Mouse (Mus musculus): ENCODE results near the gene Rapgef5.

Gene Rapgef5

DNA sequence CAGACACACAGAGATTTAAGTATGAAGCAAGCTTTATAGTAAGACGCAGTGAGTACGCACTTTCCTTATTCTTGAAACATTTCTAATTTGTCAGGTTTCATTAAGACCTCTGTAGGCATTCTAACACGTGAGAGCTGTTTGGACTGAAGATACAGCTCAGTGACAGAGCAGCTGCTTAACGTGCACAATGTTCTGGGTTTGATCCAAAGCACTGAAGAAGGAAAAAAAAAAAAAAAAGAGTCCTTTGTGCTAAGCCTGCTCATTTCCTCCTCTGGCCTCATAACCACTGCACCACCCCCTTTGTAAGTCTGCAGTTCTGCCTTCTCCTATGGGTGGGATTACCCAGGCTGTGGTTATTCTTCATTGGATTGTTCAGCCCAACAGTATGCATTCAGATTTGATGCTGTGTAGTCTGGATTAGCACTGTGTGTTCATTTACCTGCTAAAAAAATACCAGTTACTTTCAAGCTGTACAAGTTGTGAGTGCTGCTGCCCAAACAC is 103.3 kb downstream of the Rapgef5 start:
- DNase-seq (ENCODE audit: low spot score), result no peak

GRCm38 (mm10) chr12:117622972-117623371 is 106.7 kb downstream of the Rapgef5 start:
- no peak for DNase-seq (ENCODE audit: low spot score)

DNA sequence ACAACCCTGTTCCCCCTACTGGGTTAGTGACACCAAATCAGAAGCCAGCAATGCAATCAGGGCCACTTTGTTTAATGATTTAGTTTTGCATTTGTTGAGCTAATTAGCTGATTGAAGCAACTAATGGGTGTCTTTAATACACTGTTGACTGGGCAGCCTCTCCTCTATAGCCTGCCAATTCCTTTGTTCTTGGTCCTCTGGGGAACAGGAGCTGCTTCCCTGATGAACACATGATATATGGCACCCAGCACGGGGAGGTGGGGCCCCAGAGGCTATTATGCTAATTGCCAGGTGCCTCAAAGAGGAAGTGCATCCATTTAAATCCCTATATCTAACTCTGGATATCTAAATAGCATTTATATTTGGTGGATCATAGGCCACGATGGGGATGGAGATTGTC is 111.0 kb downstream of the Rapgef5 start:
- no peak for DNase-seq (ENCODE audit: low spot score)

GRCm38 (mm10) chr12:117628321-117629093 is 112.2 kb downstream of the Rapgef5 start:
- DNase-seq (ENCODE audit: low spot score), result no peak

GRCm38 (mm10) chr12:117632133-117632532 is 115.9 kb downstream of the Rapgef5 start:
- no peak for DNase-seq (ENCODE audit: low spot score)

DNA sequence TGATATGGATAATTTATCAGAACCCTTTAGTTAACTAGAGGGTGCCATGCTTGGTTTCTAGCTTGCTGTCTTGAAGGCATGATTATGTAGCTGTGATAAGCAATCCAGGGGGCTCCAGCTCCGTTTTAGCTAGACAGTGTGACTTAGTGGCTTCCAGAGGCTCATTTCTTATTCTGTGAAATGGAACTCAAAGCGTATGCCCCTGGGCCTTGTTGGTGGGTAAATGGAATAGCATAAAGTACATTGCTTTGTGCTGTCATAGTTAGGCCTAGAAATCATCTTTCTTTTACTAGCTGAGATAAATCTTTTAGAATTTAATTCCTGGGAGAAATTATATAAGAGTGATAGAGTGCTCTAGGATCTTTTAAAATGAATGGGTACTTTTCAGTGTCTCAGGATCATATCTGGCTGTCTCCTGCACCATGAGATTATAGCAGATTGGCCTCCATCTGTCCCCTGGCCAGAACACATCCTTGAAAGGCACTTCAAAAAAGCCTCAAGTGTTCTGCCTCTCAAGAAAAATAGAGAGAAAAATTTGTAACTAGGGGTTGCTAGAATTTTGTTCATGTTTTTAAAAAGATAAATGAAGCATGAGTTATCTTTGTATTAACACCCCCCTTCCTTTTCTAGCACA is 120.0 kb downstream of the Rapgef5 start:
- DNase-seq (ENCODE audit: low spot score), result no peak

DNA sequence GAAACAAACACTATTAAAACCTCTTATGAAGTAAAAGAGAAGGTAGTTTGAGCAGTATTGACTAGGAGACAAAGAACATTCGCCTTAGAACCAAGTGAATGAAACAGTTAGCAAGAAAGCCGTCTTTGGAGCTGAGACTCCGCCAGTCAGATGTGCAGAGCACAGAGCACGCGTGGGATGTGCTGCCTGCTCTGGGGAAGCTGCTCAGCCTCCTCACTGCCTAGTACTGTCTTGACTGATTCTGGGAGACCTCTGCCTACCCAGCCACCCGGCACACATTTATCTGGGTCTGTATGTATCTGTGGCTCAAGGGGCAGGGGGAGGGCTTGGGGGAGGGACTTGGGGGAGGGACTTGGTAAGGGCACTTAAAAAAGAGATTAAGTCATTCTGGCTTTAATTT is 120.7 kb downstream of the Rapgef5 start:
- DNase-seq (ENCODE audit: low spot score), result no peak

DNA sequence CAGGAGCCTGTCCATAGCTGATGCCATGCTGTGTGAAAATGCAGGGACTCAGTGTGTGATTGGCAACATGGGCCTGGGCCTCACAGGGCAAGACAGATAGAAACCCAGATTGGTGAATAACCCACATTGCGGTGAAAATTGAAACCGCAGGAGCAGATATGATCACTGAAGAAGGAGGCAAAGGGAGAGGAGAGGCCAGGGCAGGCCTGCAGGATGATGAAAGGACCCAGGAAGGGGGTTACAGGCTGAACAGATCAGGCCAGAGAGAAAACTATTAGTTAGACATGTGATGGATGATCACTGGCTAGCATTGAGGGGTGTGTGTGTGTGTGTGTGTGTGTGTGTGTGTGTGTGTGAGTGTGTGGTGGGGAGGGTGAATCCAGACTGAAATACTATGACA is 122.6 kb downstream of the Rapgef5 start:
- DNase-seq (ENCODE audit: low spot score), result no peak

DNA sequence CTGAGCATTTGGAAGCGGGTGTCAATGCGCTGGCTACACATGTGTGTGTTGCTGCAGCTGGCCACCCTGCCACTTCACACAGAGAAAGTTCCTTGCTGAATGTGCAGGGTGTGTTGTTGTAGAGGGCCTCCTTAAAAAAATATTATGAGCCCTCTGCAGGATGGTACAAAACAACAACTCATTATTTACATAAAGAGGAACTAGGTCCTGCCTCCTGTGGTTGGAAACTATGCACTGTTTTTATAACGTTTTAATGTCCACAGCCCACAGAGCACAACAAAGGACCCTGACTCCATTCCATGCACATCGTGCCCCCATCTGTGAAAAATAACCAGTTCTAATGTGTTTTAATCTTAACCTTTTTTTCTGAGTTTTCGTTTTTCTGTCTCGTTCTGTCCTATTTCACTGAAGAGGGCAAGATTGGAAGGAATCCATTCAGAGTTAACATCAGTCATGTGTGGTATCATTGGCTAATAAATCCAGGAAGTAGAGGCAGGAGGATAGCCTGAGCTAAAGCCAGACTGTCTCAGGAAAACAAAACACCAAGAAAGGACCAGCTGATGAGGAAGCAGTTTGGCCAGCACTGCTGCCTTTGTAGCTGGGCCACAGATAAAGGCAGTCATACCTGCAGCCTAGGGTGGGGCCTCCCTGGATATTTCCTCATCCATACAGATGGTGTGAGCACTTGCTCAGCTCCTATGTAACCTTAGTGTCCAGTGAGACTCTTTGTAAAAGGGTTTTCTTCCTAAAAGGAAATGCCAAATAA is 123.3 kb downstream of the Rapgef5 start:
- DNase-seq (ENCODE audit: low spot score), result no peak

DNA sequence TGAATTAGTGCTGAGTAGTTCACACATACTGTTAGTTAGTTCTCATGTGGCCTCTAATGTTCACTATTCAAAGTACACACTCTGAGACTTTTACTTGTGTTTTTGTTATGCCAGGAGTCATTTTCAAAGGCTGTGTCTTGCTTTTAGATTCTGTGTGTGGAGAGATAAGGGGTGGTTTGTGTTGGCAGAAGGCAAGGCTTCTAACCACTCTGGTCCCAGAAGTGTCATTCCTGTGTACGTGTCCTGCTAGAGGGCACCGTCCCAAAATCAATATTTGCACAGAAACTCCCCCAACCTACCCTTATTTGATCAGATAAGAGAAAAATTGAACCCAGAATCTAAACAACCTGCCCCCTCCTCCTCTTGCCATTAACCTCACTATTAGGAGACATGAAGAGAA is 126.2 kb downstream of the Rapgef5 start:
- DNase-seq (ENCODE audit: low spot score), result no peak

- DNase-seq (ENCODE audit: low spot score), result no peak
These were observed 129.5 kb downstream of the Rapgef5 start for GRCm38 (mm10) chr12:117645771-117646170.

DNA sequence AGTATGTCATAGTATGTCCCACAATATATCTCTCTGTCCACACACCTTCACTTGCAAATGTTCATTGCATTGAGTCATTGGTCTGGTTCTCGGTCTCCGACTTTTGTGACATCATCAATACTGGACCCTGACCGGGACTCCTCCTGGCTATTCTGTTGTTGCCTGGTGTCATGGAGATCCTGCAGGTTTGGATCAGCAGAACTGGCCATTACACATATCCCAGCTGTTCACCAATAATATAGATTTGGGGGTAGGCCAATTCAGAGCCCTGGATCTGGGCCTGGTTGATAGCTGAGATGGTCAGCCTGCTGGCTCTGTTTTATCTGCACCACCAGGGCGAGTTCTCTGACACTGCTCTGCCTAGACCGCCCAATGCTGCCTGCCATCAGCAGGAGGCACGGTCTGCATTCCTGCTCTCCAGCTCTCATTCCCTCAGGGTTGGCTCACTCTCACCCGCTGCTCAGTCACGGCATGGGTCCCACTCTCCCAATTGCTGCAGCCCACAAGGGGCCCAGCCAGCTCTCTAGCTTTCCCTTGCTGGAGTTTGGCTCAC is 137.7 kb downstream of the Rapgef5 start:
- no peak for DNase-seq (ENCODE audit: low spot score)

DNA sequence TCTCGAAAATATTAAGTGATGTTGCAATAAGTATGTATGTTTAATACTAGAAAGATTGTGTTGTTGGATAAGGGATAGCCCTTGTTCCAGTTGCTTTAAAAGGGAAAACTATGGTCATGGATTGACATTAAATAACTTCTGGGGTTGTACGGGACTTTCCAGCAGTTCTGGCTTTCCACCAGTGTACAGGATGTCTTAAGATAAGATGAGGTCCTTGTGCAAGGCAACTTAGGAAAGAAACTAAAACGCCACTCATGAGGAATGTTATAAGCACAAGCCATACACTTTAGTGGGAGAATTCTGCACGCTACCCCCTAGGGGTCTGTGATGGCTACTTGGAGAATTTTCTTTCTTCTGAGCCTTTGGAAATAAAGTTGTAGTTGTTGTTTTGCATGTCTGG is 140.7 kb downstream of the Rapgef5 start:
- no peak for DNase-seq (ENCODE audit: low spot score)

DNA sequence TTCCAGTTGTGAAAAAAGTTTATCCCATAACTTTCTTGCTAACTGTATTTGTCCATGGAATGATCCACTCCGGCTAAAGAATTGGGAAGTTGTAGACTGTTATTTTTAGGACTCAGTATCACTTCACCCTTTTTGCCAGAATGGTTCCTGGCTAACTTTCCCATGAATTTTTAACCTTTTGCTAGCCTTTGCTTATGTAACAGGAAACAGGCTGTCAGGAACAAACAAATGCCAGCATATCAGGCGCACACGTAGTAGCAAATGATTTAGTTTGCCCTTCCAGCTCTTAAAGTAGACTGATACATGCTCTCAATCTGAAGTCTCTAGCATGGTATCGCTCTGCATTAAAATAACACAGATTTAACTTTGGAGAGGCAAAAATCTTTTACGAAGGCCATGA is 141.5 kb downstream of the Rapgef5 start:
- DNase-seq (ENCODE audit: low spot score), result no peak

DNA sequence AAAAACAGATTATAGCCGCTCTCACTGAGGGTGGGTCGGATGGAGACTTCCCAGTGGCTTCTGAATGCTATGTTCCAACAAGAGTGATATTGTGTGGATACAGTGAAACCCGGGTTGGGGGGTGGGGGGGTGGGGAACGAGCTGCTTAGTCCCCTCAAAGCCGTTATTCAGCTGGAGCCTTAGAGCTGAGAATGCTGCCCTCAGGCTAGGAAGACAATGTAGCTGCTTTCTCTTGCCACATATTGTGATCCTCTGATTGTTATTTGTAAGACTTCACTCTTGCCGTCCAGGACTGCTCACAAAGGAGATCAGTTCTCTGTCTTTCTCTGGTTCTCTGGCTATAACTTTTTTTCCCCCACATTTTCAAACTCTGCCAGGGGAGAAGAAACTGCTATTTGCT is 142.5 kb downstream of the Rapgef5 start:
- DNase-seq (ENCODE audit: low spot score), result no peak

DNA sequence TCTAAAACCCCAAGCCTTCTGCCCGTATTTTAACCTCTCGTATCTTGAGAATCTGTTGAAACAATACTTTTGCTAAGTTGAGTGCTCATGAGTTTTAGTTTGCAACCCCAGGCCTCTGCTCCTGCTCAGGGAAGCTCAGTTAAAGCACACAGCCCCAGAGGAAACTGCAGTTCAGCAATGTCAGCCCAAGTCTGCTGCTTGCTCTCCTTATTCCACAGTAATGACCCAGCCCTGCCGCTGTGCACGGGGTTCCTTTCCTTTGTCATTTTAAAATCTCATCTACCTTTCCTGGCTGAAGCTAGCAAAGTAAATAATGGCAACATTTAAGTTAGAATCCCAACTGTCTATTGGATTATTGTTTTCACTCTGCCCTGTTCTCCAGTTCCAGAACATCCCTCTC is 144.1 kb downstream of the Rapgef5 start:
- DNase-seq (ENCODE audit: low spot score), result no peak

- DNase-seq (ENCODE audit: low spot score), result no peak
These were observed 145.6 kb downstream of the Rapgef5 start for GRCm38 (mm10) chr12:117661871-117662270.

DNA sequence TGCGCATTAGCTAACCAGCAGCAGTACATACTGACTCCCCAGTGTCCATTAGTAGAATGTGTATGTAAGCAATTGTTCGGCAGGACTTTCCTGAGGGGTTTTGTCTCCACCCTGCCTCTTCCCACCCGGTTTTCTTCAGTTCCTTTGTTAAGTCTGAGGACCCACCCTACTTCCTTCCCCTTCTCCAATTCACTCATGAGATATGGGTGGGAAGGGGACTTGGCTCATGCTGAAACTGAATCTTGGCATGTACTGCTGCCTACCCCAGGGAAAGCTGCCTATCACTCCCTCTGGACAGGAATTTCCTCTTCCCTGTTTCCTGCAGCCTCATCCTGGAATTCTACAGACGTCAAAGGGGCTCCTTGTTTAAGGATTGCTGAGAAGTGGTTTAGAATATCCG is 147.4 kb downstream of the Rapgef5 start:
- DNase-seq (ENCODE audit: low spot score), result no peak

DNA sequence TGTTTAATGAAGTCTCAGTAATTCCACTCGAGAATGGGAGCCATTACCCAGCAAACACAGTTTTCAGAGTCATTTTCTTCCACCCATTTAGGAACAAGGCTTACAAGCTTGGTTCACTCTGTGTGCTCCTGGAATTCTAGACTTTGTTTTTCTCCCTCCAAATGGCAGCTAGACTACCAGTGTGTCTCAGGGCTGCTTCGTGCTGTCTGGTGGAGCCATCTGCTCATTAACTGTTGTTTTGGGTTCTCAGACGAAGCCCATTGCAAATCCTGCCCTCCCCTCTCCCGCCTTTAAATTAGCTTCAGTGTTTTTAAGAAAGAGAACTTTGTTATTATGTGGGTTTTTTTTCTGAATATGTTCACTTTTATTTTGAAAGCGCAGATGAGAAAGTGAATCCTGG is 148.4 kb downstream of the Rapgef5 start:
- DNase-seq (ENCODE audit: low spot score), result no peak

GRCm38 (mm10) chr12:117666391-117666790 is 150.1 kb downstream of the Rapgef5 start:
- DNase-seq (ENCODE audit: low spot score), result no peak

DNA sequence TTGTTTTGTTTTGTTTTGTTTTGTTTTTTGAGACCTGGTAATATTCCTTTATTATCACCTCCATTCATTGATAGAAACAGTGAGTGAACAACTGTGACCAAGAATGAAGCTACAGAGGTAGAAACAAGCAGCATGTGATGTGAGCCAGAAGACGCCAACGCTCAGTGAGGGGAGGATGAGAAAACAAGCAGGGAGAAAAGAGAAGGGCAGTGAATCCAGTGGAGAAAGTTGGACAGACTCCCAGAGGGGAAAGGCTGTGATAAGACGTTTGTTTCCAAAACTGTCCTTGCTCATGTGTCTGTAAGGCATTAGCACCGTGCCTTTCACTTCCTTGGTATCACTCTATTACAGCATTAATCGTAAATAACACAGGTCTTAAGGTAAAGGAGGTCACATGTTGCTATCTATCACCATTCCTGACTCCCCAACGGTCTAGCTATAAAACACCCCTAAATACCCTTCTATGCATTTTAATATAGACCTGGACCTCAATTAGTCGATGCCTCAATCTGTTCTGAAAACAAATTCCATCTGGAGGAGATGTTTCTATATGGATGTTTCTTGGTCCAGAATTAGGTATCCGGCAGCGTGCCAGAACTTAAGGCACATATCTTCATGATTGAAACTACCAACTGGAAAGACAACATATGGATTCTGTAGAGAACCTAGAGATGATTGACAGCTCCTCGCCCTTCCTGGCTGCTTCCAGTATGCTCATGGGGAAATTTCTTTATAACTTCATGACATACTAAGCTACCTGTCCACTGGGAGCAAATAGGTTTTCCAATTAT is 153.5 kb downstream of the Rapgef5 start:
- DNase-seq (ENCODE audit: low spot score), result no peak

GRCm38 (mm10) chr12:117673188-117673587 is 156.9 kb downstream of the Rapgef5 start:
- no peak for DNase-seq (ENCODE audit: low spot score)

All from ovary, postnatal 14 days (tissue).